Mouse (Mus musculus) brain, embryonic 14.5 days (tissue): Measurements from ENCODE around the gene Serpina3a.

Experiments used
- CTCF ChIP-seq: fragments of 200-500 bp; IDR thresholded peaks from 2 replicates; pipeline ENCODE4 v1.5.1; 2012; ENCODE audit warnings: inconsistent platforms, mild to moderate bottlenecking, moderate library complexity, borderline replicate concordance; ENCODE audit not compliant: insufficient read depth, insufficient read length; ENCODE audit errors: extremely low read depth
- POLR2A ChIP-seq: fragments of 200-500 bp; IDR thresholded peaks from 2 replicates; pipeline ENCODE4 v1.6.1; 2012; ENCODE audit warnings: mild to moderate bottlenecking, inconsistent platforms, borderline replicate concordance; ENCODE audit not compliant: poor library complexity, insufficient read depth, insufficient read length, severe bottlenecking; ENCODE audit errors: extremely low read depth

DNA sequence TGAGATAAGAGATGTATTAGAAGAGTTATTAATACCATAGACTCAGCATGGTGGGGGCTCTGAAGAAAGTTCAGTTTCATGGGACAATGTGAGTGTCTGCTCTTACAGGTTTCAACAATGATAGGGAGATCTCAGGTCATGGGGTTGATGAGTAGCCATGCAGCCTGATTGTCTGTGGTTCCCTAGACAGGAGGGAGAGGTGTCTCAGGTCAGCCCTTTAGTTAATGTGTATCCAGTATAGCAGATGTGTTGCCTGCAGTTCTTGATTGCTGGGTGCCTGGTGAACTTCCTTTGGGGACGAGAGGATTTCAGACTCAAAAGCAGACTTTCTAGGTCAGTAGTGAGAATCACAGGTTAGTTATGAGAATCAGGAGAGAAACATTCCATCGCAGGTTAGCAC lies 4.0 kb upstream of the Serpina3a start:
- no peak for TF ChIP-seq POLR2A
- TF ChIP-seq CTCF, result no peak
